Mouse (Mus musculus) right cerebral cortex, postnatal 36 days (tissue): Measurements from ENCODE around the gene Baiap2l1.

Source experiments
- DNase-seq, 2 experiments: peaks; one replicate each; pipeline ENCODE4 v3.0.0; 2022; ENCODE audit warnings: low spot score in 2 of 2, mixed read lengths in 1 of 2

Baiap2l1 gene

GRCm38 (mm10) chr5:144286591-144287266 lies 71.2 kb downstream of the Baiap2l1 start:
- no peak for DNase-seq

GRCm38 (mm10) chr5:144284599-144284998 lies 73.3 kb downstream of the Baiap2l1 start:
- no peak for DNase-seq

GRCm38 (mm10) chr5:144283551-144284031 lies 74.3 kb downstream of the Baiap2l1 start:
- no peak for DNase-seq

- DNase-seq = no peak
Observed at GRCm38 (mm10) chr5:144282470-144283260, 75.2 kb downstream of the Baiap2l1 start.

- DNase-seq = no peak
Observed at GRCm38 (mm10) chr5:144279926-144280325, 78.0 kb downstream of the Baiap2l1 start.

- no peak for DNase-seq
Observed at GRCm38 (mm10) chr5:144279081-144279541, 78.8 kb downstream of the Baiap2l1 start.

- no peak for DNase-seq
Observed at GRCm38 (mm10) chr5:144278374-144278960, 79.4 kb downstream of the Baiap2l1 start.

GRCm38 (mm10) chr5:144276898-144277630 lies 80.8 kb downstream of the Baiap2l1 start:
- no peak for DNase-seq

GRCm38 (mm10) chr5:144274904-144275303 lies 83.0 kb downstream of the Baiap2l1 start:
- no peak for DNase-seq

- no peak for DNase-seq
Observed at GRCm38 (mm10) chr5:144271772-144272171, 86.1 kb downstream of the Baiap2l1 start.

- no peak for DNase-seq
Observed at GRCm38 (mm10) chr5:144271118-144271517, 86.8 kb downstream of the Baiap2l1 start.

- no peak for DNase-seq
Observed at GRCm38 (mm10) chr5:144270420-144270819, 87.5 kb downstream of the Baiap2l1 start.

- DNase-seq = no peak
Observed at GRCm38 (mm10) chr5:144269926-144270325, 88.0 kb downstream of the Baiap2l1 start.

- peak in 1 of 2 experiments; percentile 55 for DNase-seq
Observed at GRCm38 (mm10) chr5:144267535-144268241, 90.2 kb downstream of the Baiap2l1 start.

GRCm38 (mm10) chr5:144263496-144263895 lies 94.4 kb downstream of the Baiap2l1 start:
- DNase-seq = no peak

- DNase-seq = no peak
Observed at GRCm38 (mm10) chr5:144263082-144263481, 94.8 kb downstream of the Baiap2l1 start.

- DNase-seq = peak in 1 of 2 experiments; percentile 58
Observed at GRCm38 (mm10) chr5:144261829-144262228, 96.1 kb downstream of the Baiap2l1 start.

GRCm38 (mm10) chr5:144261309-144261708 lies 96.6 kb downstream of the Baiap2l1 start:
- no peak for DNase-seq

GRCm38 (mm10) chr5:144260464-144260863 lies 97.4 kb downstream of the Baiap2l1 start:
- no peak for DNase-seq

GRCm38 (mm10) chr5:144259228-144259627 lies 98.7 kb downstream of the Baiap2l1 start:
- no peak for DNase-seq

- no peak for DNase-seq
Observed at GRCm38 (mm10) chr5:144258687-144259086, 99.2 kb downstream of the Baiap2l1 start.
